Mouse (Mus musculus) brain, adult 2 months (tissue): ENCODE results near the gene Vwc2l.

Source experiments
- DNase-seq: peaks from one replicate; pipeline ENCODE4 v3.0.0; 2011; ENCODE audit warnings: low read depth, low spot score

Vwc2l gene

GRCm38 (mm10) chr1:70725655-70726066, at the start of gene Vwc2l:
Gene Vwc2l, plus strand, starts transcription at chr1:70725715.
- peak; percentile 75 for DNase-seq

- DNase-seq = peak; percentile 24
Measured at GRCm38 (mm10) chr1:70692529-70692928, 33.0 kb upstream of the Vwc2l start.

DNA sequence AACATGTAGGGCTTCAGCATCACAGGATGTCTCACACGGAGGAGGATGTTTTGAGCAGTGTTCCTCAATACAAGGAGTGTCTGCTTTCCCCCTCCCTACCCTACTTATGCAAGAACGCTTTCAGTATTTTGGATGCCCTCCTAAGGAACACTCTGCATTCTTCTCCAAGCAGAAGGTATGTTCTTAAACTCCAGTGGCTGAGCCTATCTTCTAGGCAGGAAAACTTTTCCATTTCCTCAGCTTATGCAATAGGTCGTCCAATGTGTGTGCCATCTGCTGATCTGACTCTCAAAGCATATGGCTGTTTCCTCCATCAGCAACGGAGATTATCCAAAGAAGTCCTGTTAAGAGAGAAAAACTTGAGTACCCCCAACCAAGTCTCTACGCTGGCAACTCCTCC, 25.2 kb upstream of the Vwc2l start:
- peak; percentile 54 for DNase-seq

GRCm38 (mm10) chr1:70703934-70704333, 21.6 kb upstream of the Vwc2l start:
- no peak for DNase-seq

- DNase-seq = no peak
Measured at GRCm38 (mm10) chr1:70705821-70706220, 19.7 kb upstream of the Vwc2l start.

GRCm38 (mm10) chr1:70725045-70725444, 470 bp upstream of the Vwc2l start:
- peak; percentile 30 for DNase-seq

DNA sequence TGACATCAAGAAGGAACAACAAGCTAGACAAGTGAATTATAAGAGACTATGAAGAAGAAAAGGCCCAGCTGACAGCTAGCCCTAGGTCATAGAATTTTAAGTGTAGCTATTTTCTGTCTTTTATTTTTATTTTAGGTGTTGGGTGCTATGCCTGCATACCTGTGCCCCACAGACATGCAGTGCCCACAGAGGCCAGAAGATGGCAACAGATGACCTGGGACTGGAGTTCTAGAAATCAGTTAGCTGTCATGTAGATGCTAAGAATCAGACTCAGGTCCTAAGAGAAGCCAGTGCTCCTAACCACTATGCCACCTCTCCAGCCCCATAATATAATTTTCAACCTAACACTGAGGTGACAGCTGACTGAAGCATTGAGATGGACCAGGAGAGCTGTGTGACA, 61.6 kb downstream of the Vwc2l start:
- DNase-seq = no peak

- DNase-seq = no peak
Measured at GRCm38 (mm10) chr1:70791636-70792035, 66.1 kb downstream of the Vwc2l start.

DNA sequence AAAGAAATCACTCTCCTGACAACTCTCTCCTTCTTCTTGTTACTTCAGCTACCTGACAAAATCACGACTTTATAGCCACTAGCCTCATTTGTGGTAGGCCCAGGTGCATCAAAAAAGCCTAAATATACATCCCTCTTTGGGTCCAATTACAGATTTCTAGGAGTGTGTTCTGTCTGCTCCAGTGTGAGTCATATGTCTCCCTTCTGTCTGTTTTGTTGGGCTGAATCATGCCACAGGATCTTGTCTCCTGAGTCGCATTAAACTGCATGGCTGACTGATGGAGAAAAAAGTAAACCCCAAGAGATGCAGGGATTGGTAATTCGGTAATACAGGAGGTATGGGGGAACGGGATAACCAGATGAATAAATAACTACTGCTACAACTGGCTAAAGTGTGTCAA, 69.6 kb downstream of the Vwc2l start:
- peak; percentile 68 for DNase-seq

GRCm38 (mm10) chr1:70803401-70803800, 77.9 kb downstream of the Vwc2l start:
- DNase-seq = peak; percentile 44

- DNase-seq = no peak
Measured at GRCm38 (mm10) chr1:70823111-70823510, 97.6 kb downstream of the Vwc2l start.

GRCm38 (mm10) chr1:70833262-70833661, 107.7 kb downstream of the Vwc2l start:
- DNase-seq = no peak

- no peak for DNase-seq
Measured at GRCm38 (mm10) chr1:70842222-70842621, 116.7 kb downstream of the Vwc2l start.

- DNase-seq = no peak
Measured at GRCm38 (mm10) chr1:70845276-70845675, 119.8 kb downstream of the Vwc2l start.

DNA sequence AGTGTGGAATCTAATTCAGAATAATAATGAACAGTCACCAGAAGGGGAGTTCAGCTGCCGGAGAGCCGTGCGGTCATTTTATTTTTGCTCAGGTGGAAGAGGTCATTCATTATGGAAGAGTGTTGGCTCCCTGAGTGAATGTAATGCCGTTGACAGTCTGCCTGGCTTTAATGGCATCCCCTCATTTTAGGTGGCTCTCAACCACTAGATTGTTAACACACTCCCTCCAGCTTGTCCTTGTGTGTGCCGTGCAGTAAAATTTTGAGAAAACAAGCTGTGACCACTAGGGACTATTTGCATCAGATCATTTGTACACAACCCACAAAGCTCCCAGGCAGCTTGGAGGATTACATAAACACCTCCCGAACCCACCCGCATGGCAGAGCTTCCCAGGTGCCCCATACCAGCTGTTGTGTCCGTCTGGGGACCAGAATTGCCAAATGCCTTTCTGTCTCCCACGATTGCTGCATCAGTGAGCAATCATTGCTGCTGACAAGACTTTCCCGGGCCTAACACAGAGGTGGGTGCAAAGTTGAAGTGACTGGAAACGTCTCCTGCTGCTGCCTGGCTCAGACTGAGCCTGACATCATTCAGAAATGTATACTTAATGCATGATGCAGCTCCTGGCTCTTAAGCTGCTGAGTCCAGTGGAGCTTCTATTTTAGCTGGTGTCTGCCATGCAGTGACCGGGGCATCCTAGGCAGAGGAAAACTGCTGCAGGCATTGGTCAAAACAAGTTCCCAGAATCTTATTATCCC, 126.3 kb downstream of the Vwc2l start:
- DNase-seq = peak; percentile 69

DNA sequence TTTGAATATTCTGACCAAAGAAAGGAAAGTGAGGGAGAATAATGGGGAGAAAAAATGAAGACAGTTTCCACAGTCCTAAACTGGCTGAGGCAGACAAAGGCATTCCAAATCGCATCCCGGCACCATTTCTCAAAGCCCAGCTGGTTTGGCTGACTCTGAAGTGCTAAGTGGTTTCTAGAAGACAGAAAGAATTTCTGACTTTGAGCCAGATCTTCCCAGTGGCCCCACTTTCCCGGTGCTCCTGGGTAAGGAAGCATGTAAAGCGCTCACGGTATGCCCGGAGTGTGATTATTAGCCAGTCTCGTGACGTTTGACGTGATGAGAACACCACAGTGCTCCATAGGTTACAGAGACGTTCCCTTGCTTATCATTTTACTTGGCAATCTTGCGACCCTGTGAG, 127.9 kb downstream of the Vwc2l start:
- peak; percentile 45 for DNase-seq

- DNase-seq = peak; percentile 24
Measured at GRCm38 (mm10) chr1:70855912-70856311, 130.4 kb downstream of the Vwc2l start.

DNA sequence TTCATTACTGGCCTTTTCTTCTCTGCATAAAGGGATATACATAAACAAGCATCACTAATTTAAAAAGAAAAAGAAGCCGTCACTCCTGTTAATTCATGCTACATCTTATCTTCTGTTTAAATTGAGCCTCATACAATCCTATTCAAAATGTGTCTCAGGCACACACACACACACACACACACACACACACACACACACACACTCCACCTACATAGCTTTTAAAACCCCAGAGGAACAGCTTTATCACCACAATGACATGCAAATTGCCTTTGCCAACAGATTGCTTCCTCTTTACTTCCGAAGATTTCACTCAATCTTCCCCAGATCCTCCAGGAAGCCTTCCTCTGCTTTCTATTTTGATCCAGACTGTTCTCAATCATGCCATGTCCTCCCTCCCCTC, 136.2 kb downstream of the Vwc2l start:
- peak; percentile 48 for DNase-seq

- peak; percentile 10 for DNase-seq
Measured at GRCm38 (mm10) chr1:70866137-70866536, 140.6 kb downstream of the Vwc2l start.

DNA sequence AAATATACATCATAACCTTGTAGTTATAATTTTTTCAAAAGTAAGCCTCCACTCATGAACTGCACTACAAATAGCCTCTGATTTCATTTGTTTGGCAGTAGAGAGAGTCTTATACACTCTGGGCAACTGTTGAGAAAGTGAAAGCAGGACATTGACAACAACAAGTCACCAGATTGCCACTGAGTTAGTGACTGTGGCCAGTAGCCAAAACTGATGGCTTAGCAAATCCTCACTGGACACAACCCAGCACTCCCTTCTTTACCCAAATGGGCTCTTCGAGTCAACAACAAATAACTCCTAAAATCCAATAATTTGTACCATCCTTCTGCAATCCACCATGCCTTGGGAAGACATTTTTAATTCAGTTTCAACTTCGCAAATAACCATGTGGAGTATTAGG, 155.0 kb downstream of the Vwc2l start:
- DNase-seq = no peak

DNA sequence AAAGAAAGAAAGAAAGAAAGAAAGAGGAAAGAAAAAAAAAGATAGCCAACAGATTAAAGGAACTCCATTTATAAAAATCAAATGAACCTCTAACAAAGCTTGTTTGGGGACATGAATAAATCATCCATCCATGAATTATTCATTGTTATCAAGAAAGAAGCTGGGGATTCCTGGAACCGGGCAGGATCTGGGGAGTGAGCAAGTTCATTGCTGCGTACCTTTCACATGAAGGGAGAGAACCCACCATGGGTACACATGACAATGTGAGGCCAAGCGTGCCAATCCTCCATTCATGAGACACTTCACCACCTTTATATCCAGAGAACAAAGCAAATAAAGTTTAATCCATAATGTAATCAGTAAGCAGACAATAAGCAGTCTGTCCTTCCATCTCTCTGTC, 155.8 kb downstream of the Vwc2l start:
- no peak for DNase-seq

DNA sequence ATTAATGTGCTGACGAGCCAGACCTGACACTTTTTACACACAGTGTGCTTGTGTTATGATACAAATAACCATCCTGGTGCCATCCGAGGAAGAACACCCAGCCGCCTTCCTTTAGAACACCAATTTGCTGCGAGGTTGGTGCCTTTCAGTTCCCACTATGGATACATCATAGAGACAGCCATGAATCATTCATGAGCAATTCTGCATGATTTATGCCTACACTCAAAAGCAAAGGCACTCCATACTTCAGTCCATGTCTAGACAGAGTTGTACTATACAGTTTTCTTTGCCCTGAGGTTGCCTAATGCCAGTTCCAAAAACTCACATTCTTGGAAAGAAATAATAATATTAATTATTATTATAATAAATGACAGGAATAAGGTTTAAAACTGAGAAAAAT, 158.6 kb downstream of the Vwc2l start:
- peak; percentile 17 for DNase-seq

- DNase-seq = no peak
Measured at GRCm38 (mm10) chr1:70902311-70902710, 176.8 kb downstream of the Vwc2l start.

- peak; percentile 54 for DNase-seq
Measured at GRCm38 (mm10) chr1:70907366-70907765, 181.9 kb downstream of the Vwc2l start.
